Mouse (Mus musculus) neural tube, embryonic 14.5 days (tissue): ENCODE results near the gene Dcun1d4. TPM values are rescaled to one million over a fixed set of nuclear protein-coding genes. Genes with fewer than 3 reads are reported as not detected.
A peak's percentile ranks its signal among the peaks of the same experiment; 100 is the strongest.

Source experiments
- ATAC-seq: fragments of 200-750 bp; cut with Nextera tagmentation; 2 replicates; pipeline ENCODE4 v1.8.0; 2017; ENCODE audit warnings: low read depth, mild to moderate bottlenecking, moderate TSS enrichment, moderate library complexity
- H3K27ac ChIP-seq: fragments of 300-500 bp; sonication (generic); 2 replicates; pipeline ENCODE4 v1.5.1; 2014; ENCODE audit warnings: low read depth, mild to moderate bottlenecking, control low read depth, low read length, moderate library complexity, mixed read lengths
- H3K27me3 ChIP-seq: fragments of 300-500 bp; sonication (generic); 2 replicates; pipeline ENCODE4 v1.6.1; 2014; ENCODE audit warnings: low read length; ENCODE audit not compliant: control insufficient read depth, insufficient read depth
- H3K36me3 ChIP-seq: fragments of 300-500 bp; sonication (generic); 2 replicates; pipeline ENCODE4 v1.6.1; 2014; ENCODE audit warnings: low read length, mixed read lengths; ENCODE audit not compliant: control insufficient read depth, insufficient read depth
- H3K4me1 ChIP-seq: fragments of 300-500 bp; sonication (generic); 2 replicates; pipeline ENCODE4 v1.6.1; 2014; ENCODE audit warnings: low read length; ENCODE audit not compliant: control insufficient read depth, insufficient read depth
- H3K4me2 ChIP-seq: fragments of 300-500 bp; sonication (generic); 2 replicates; pipeline ENCODE4 v1.6.1; 2014; ENCODE audit warnings: mild to moderate bottlenecking, low read depth, low read length, control low read depth
- H3K4me3 ChIP-seq: fragments of 300-500 bp; sonication (generic); 2 replicates; pipeline ENCODE4 v1.5.1; 2014; ENCODE audit warnings: low read depth, low read length, control low read depth, mixed read lengths
- H3K9ac ChIP-seq: fragments of 300-500 bp; sonication (generic); replicated peaks from 2 replicates; pipeline ENCODE4 v1.6.1; 2014; ENCODE audit warnings: low read depth, mild to moderate bottlenecking, control low read depth, low read length, mixed read lengths
- H3K9me3 ChIP-seq: fragments of 300-500 bp; sonication (generic); 2 replicates; pipeline ENCODE4 v1.6.1; 2016; ENCODE audit warnings: low read length; ENCODE audit not compliant: control insufficient read depth
- WGBS: fragments of 180-500 bp; shearing (Covaris S2); extraction: QIAGEN DNeasy Blood & Tissue Kit; methylation state at CpG from one replicate; pipeline ENCODE4 v1.1.7; 2014; 5-methylcytosine and 5-hydroxymethylcytosine counted together
- polyA plus RNA-seq: library from polyadenylated mRNA; unstranded; fragments of >200 nt; fragmentation: Nextera tagmentation; extraction: Ambion mirVana; gene quantifications from 2 replicates; pipeline ENCODE4 v1.2.1, GENCODE M21; 2014

The Dcun1d4 gene
- polyA plus RNA-seq, 1 experiment from 2014 or later: 60.5 TPM

DNA sequence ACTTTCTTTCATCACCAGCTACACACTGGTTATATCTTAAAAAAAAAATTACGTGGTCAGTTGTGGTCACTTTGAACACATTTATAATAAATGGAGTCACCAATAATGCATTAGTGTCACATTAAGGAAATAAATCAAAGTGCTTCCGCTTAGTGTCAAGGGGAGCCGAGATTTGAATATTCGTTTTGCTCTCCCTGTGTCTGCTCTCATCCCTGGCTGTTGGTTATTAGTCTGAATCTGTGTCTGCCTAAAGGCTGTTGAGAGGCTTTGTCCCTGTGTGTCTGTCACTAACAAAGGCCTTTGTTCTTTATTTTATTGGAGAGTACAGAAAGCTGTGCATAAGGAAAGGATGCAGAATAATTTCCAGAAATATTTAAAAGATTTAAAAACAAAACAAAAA lies 105.8 kb downstream of the Dcun1d4 start:
- no peaks in the 10 kb centered on the region for H3K9me3 ChIP-seq
- H3K4me2 ChIP-seq: no peak overlapping the region
- no peak overlapping the region for H3K27ac ChIP-seq
- no peak for ATAC-seq
- H3K27me3 ChIP-seq: no peaks in the 10 kb centered on the region
- peaks cover 3% of the 10 kb centered on the region; the same call in 1 of the 2 replicates for H3K4me1 ChIP-seq
- H3K4me3 ChIP-seq: no peak overlapping the region
- 38% methylated on average over 4 of the region's 4 CpGs for WGBS
- H3K36me3 ChIP-seq: no peaks in the 10 kb centered on the region
- no peak overlapping the region for H3K9ac ChIP-seq

DNA sequence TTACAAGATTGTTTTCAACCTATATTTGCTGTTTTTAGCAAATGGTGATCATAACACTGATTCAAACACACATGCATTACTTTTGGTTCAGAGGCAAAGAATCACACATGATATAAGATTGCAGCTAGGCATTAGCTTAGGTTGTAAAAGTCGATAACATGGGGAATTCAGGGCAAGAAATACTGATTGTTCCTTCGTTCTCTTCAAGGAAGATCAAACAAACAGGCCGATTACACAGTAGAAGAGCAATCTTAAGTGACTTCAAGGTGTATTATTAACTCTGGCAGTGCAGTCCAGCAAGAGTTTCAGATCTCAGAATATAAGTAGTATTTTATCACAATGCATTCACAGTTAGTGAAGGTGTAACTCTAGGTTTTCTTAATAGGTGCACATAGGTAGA lies 106.3 kb downstream of the Dcun1d4 start:
- no peak for ATAC-seq

GRCm38 (mm10) chr5:73598943-73599695 lies 118.3 kb downstream of the Dcun1d4 start:
- ATAC-seq: peak; percentile 64; the same call in 1 of the 2 replicates
- Histone ChIP-seq H3K4me3 (no peak overlapping the region), H3K27me3 (no peaks in the 10 kb centered on the region), H3K4me2 (no peak overlapping the region), H3K9me3 (no peaks in the 10 kb centered on the region), H3K9ac (no peak overlapping the region), H3K36me3 (no peaks in the 10 kb centered on the region), H3K27ac (0 out of 2 replicates have a peak overlapping the region, but pooled peaks have one; percentile 22), H3K4me1 (0 out of 2 replicates have a peak, but pooled peaks cover 6% of the 10 kb centered on the region)
- 58% methylated on average over 5 of the region's 5 CpGs for WGBS

More for the DNA sequence above, 106.3 kb downstream of the Dcun1d4 start:
- H3K9me3 ChIP-seq: no peaks in the 10 kb centered on the region
- H3K36me3 ChIP-seq: no peaks in the 10 kb centered on the region
- H3K9ac ChIP-seq: no peak overlapping the region
- 59% methylated on average over 3 of the region's 3 CpGs for WGBS
- H3K27me3 ChIP-seq: no peaks in the 10 kb centered on the region
- H3K4me3 ChIP-seq: no peak overlapping the region
- peaks cover 3% of the 10 kb centered on the region; the same call in 1 of the 2 replicates for H3K4me1 ChIP-seq
- H3K4me2 ChIP-seq: no peak overlapping the region
- no peak overlapping the region for H3K27ac ChIP-seq

DNA sequence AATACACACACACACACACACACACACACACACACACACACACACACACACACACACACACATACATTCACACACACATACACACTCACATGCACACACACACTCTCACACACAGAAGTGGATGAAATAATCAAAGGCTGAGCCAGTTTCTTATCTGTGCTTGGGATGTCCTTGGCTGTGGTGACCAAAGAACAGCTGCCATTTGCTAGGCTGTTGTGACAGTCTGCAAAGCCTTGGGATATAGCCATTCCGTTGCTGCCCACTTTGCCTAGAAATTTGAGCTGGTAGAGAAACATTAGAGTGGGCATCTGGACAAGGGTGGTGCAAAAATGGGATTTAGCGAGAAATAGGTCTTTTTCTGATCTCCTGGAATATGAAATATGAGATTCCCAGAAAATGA lies 119.2 kb downstream of the Dcun1d4 start:
- Histone ChIP-seq H3K36me3 (no peaks in the 10 kb centered on the region), H3K9ac (no peak overlapping the region), H3K4me1 (0 out of 2 replicates have a peak, but pooled peaks cover 6% of the 10 kb centered on the region), H3K9me3 (no peaks in the 10 kb centered on the region), H3K27me3 (no peaks in the 10 kb centered on the region), H3K4me2 (no peak overlapping the region), H3K4me3 (no peak overlapping the region), H3K27ac (no peak overlapping the region)
- ATAC-seq: no peak
- WGBS: 88% methylated on average over 2 of the region's 2 CpGs

GRCm38 (mm10) chr5:73601361-73601763 lies 120.6 kb downstream of the Dcun1d4 start:
- H3K9ac ChIP-seq: no peak overlapping the region
- H3K4me2 ChIP-seq: no peak overlapping the region
- H3K27me3 ChIP-seq: no peaks in the 10 kb centered on the region
- 32% methylated on average over 8 of the region's 8 CpGs for WGBS
- 0 out of 2 replicates have a peak, but pooled peaks cover 6% of the 10 kb centered on the region for H3K4me1 ChIP-seq
- H3K27ac ChIP-seq: no peak overlapping the region
- no peak overlapping the region for H3K4me3 ChIP-seq
- ATAC-seq: peak; percentile 42; the same call in 1 of the 2 replicates
- no peaks in the 10 kb centered on the region for H3K36me3 ChIP-seq
- H3K9me3 ChIP-seq: no peaks in the 10 kb centered on the region

GRCm38 (mm10) chr5:73602865-73603264 lies 122.1 kb downstream of the Dcun1d4 start:
- H3K4me3 ChIP-seq: no peak overlapping the region
- H3K9me3 ChIP-seq: no peaks in the 10 kb centered on the region
- H3K9ac ChIP-seq: no peak overlapping the region
- no peak for ATAC-seq
- WGBS: 83% methylated on average over 3 of the region's 3 CpGs
- 0 out of 2 replicates have a peak, but pooled peaks cover 6% of the 10 kb centered on the region for H3K4me1 ChIP-seq
- no peaks in the 10 kb centered on the region for H3K27me3 ChIP-seq
- no peaks in the 10 kb centered on the region for H3K36me3 ChIP-seq
- no peak overlapping the region for H3K27ac ChIP-seq
- H3K4me2 ChIP-seq: no peak overlapping the region

- no peak overlapping the region for H3K4me2 ChIP-seq
- WGBS: 80% methylated on average over 6 of the region's 6 CpGs
- H3K27me3 ChIP-seq: no peaks in the 10 kb centered on the region
- H3K27ac ChIP-seq: no peak overlapping the region
- H3K4me1 ChIP-seq: 0 out of 2 replicates have a peak, but pooled peaks cover under 1% of the 10 kb centered on the region
- no peak overlapping the region for H3K9ac ChIP-seq
- H3K4me3 ChIP-seq: no peak overlapping the region
- H3K9me3 ChIP-seq: no peaks in the 10 kb centered on the region
- H3K36me3 ChIP-seq: no peaks in the 10 kb centered on the region
- no peak for ATAC-seq
These were observed 123.7 kb downstream of the Dcun1d4 start for GRCm38 (mm10) chr5:73604542-73604941.

DNA sequence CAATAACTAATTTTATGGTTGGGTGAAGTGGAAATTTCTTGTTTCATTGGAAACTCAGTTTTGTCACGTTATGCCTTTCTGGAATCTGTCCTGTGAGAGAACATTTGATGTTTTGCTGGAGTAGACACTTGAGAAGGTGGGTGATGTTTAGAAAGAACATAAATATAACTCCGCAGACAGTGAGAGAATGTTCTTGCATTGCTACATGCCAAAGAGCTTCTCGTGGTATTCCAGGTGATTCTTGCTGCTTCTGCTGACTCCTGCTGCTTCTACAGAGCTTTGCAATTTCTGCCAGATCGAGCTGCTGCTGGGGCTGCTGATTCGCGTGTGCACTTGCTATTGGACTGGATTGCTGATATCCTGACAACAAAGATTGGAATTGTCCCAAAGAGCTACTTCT lies 124.2 kb downstream of the Dcun1d4 start:
- no peak overlapping the region for H3K9ac ChIP-seq
- H3K4me3 ChIP-seq: no peak overlapping the region
- WGBS: 91% methylated on average over 6 of the region's 6 CpGs
- H3K36me3 ChIP-seq: no peaks in the 10 kb centered on the region
- no peak overlapping the region for H3K4me2 ChIP-seq
- no peak for ATAC-seq
- no peaks in the 10 kb centered on the region for H3K9me3 ChIP-seq
- H3K4me1 ChIP-seq: no peaks in the 10 kb centered on the region
- no peak overlapping the region for H3K27ac ChIP-seq
- H3K27me3 ChIP-seq: no peaks in the 10 kb centered on the region
